In the genomic region with DNA sequence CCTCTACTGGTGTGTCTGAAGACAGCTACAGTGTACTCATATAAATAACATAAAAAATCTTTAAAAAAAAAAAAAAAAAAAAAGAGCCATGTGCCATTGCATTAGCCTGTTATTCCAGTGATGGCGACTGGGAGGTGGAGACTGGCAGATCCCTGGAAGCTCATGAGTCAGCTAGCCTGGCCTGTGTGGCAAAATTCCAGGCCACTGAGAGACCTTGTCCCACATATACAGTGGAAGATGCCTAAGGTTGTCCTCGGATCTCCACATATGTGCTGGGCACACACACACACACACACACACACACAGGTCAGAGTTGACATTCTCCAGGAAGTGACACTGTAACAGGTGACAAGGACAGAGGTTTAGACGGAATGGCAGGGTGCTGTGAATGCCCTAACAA, we compare ENCODE assay signal across 8 mouse cellular contexts.
"Had no signal": no experiment of that assay in that cellular context is flagged by ENCODE, and none has a peak within 500 bp of the region (broad histone marks: within the 10 kb centered on the region; RNA-seq: fewer than 3 reads in every experiment).

No protein-coding gene starts in this region.

- DNase-seq: kidney, postnatal 14 days; layer of hippocampus, postnatal 36 days; lung, embryonic 14.5 days; lung, postnatal 10 days; lung, postnatal 4 days; right cerebral cortex, postnatal 25 days; thymus, adult 2 months; thymus, postnatal 25 days had no signal
